8 mouse cellular contexts compared by ENCODE assay signal in the genomic region with DNA sequence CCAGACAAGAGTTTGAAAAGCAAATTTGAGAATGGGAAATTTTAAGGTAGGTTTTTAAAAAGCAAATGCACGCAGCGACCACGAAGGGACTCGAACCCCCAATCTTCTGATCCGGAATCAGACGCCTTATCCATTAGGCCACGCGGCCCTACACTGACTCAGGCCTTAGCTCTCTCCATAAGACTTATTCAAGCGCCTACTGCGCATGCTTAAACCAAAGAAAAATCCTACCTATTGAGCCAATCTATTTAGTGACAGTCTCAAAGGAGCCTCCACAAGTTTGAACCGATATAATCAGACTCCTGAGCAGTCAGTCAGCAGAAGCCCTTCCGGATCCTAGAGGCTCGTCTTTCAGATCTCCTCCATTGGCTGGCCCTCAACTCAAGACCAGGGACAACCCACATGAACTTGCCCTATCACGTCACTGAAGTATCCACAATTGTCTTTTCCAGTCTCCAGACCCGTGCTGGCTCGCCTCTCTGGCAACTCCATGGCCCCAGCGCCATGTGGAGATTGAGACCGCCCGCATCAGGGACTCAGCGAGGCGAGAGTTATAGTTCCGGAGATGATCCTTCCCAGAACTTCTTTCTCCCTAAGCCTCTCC. TPM values are rescaled to one million over a fixed set of nuclear protein-coding genes. Genes with fewer than 3 reads are reported as not detected.
DNase-seq lines count a peak whose midpoint lies in the region; ATAC-seq lines count a peak whose summit lies in the region.

No protein-coding gene starts in this region.

- DNase-seq in CD4-positive, CD25-positive, alpha-beta regulatory T cell, adult 2 months (ENCODE audit: low read depth, low spot score): peak; percentile 94
- peak; percentile 79 for DNase-seq in fibroblast of lung, adult 2 months (ENCODE audit: low read depth)
- DNase-seq in kidney, postnatal 14 days: peak; percentile 92
- DNase-seq in naive thymus-derived CD4-positive, alpha-beta T cell, adult 2 months (ENCODE audit: low read depth): peak; percentile 97
- peak; percentile 95 for DNase-seq in splenic B cell, adult 2 months (ENCODE audit: low read depth, low spot score)

- H3K27me3 ChIP-seq in heart, embryonic 14.5 days (ENCODE audit: control insufficient read depth, insufficient read depth, low read length): no peaks in the 10 kb centered on the region
- H3K27me3 ChIP-seq in liver, embryonic 12.5 days (replicated peaks): no peaks in the 10 kb centered on the region
- no peaks in the 10 kb centered on the region for H3K27me3 ChIP-seq in splenic B cell, adult 2 months (ENCODE audit: control insufficient read depth, insufficient read depth, low read length, poor library complexity, severe bottlenecking)

- H3K4me1 ChIP-seq in brown adipose tissue, adult 24 weeks (ENCODE audit: control insufficient read depth, insufficient read depth, insufficient read length, low read length): peaks cover 3% of the 10 kb centered on the region
- H3K4me1 ChIP-seq in heart, embryonic 14.5 days (ENCODE audit: control insufficient read depth in 2 of 2, insufficient read depth in 2 of 2, low read length in 2 of 2): peaks cover 0 to 16% of the 10 kb centered on the region in 2 experiments; a peak in 2 of 4 replicates
- H3K4me1 ChIP-seq in liver, embryonic 12.5 days: peaks cover 45% of the 10 kb centered on the region

- WGBS in heart, embryonic 14.5 days: under 1% methylated on average over 22 of the region's 22 CpGs
- WGBS in liver, embryonic 12.5 days (ENCODE audit: insufficient replicate concordance): under 1% methylated on average over 22 of the region's 22 CpGs

- H3K4me2 ChIP-seq in heart, embryonic 14.5 days (ENCODE audit: low read length): peak overlapping the region; percentile 85
- peak overlapping the region; percentile 78 for H3K4me2 ChIP-seq in liver, embryonic 12.5 days

- H3K36me3 ChIP-seq in heart, embryonic 14.5 days (ENCODE audit: control insufficient read depth, insufficient read depth, low read length): peaks cover 8% of the 10 kb centered on the region; the same call in 1 of the 2 replicates
- peaks cover 6% of the 10 kb centered on the region for H3K36me3 ChIP-seq in liver, embryonic 12.5 days
- H3K36me3 ChIP-seq in splenic B cell, adult 2 months (ENCODE audit: control insufficient read depth, insufficient read depth, low read length, poor library complexity, severe bottlenecking): no peaks in the 10 kb centered on the region

- ATAC-seq in heart, embryonic 14.5 days (ENCODE audit: insufficient number of reproducible peaks, insufficient read depth, low FRiP score, low read depth): peak; percentile 54
- peak; percentile 48 for ATAC-seq in liver, embryonic 12.5 days

- H3K9ac ChIP-seq in heart, embryonic 14.5 days (ENCODE audit: low read length): peak overlapping the region; percentile 71
- H3K9ac ChIP-seq in liver, embryonic 12.5 days: peak overlapping the region; percentile 78

- peak overlapping the region; percentile 60 for H3K27ac ChIP-seq in brown adipose tissue, adult 24 weeks (replicated peaks; ENCODE audit: low read depth, low read length)
- peak overlapping the region; percentile 68 to 70 for H3K27ac ChIP-seq in heart, embryonic 14.5 days (replicated peaks in 1 of 2; ENCODE audit: control insufficient read depth in 1 of 2, insufficient read depth in 1 of 2, low read depth in 2 of 2, low read length in 2 of 2)
- H3K27ac ChIP-seq in liver, embryonic 12.5 days: peak overlapping the region; percentile 82

- H3K4me3 ChIP-seq in brown adipose tissue, adult 24 weeks (ENCODE audit: insufficient read depth, low read depth, low read length): peak overlapping the region; percentile 68
- peak overlapping the region; percentile 59 to 70 for H3K4me3 ChIP-seq in heart, embryonic 14.5 days (ENCODE audit: control insufficient read depth in 1 of 2, insufficient read depth in 1 of 2, low read depth in 1 of 2, low read length in 2 of 2)
- peak overlapping the region; percentile 73 for H3K4me3 ChIP-seq in liver, embryonic 12.5 days

- no peaks in the 10 kb centered on the region for H3K9me3 ChIP-seq in heart, embryonic 14.5 days (ENCODE audit: control insufficient read depth, low read length)
- no peaks in the 10 kb centered on the region for H3K9me3 ChIP-seq in liver, embryonic 12.5 days (replicated peaks)

RNA-seq across cellular contexts. Expression of gene Zfp213, which starts 13.7 kb away (rescaled TPM):
- 3.4 and 4.6 TPM in 2 replicates for polyA plus RNA-seq in brown adipose tissue, adult 24 weeks (2012; ENCODE audit: insufficient read depth, insufficient read length, missing spikeins)
- 13.8 and 14.0 TPM in 2 replicates for polyA plus RNA-seq in heart, embryonic 14.5 days (2014; fragmentation: Nextera tagmentation; extraction: Ambion mirVana)
- 8.3 and 9.1 TPM in 2 replicates for polyA plus RNA-seq in liver, embryonic 12.5 days (2016; fragmentation: Nextera tagmentation; extraction: Ambion mirVana)

RNA-seq across cellular contexts. Expression of gene Zfp13, which starts 49.0 kb away (rescaled TPM):
- polyA plus RNA-seq in brown adipose tissue, adult 24 weeks (2012; ENCODE audit: insufficient read depth, insufficient read length, missing spikeins): 1.8 and 3.7 TPM in 2 replicates
- polyA plus RNA-seq in heart, embryonic 14.5 days (2014; fragmentation: Nextera tagmentation; extraction: Ambion mirVana): 7.0 and 8.9 TPM in 2 replicates
- polyA plus RNA-seq in liver, embryonic 12.5 days (2016; fragmentation: Nextera tagmentation; extraction: Ambion mirVana): 2.8 and 2.9 TPM in 2 replicates

RNA-seq across cellular contexts. Expression of gene Zscan10, which starts 50.4 kb away (rescaled TPM):
- polyA plus RNA-seq in brown adipose tissue, adult 24 weeks (2012; ENCODE audit: insufficient read depth, insufficient read length, missing spikeins): not detected in 2 replicates
- polyA plus RNA-seq in heart, embryonic 14.5 days (2014; fragmentation: Nextera tagmentation; extraction: Ambion mirVana): not detected in 2 replicates
- polyA plus RNA-seq in liver, embryonic 12.5 days (2016; fragmentation: Nextera tagmentation; extraction: Ambion mirVana): not detected in 2 replicates

Comparison
In these comparisons a context has a peak if more than half of its experiments do, and no peak if none do; other contexts are left out.
1. Peak in every context shown above with its lines: DNase-seq, ATAC-seq, H3K4me3 ChIP-seq and H3K27ac ChIP-seq.